Mouse (Mus musculus) midbrain, embryonic 16.5 days (tissue): ENCODE results near the gene Sv2c. TPM values are rescaled to one million over a fixed set of nuclear protein-coding genes. Genes with fewer than 3 reads are reported as not detected.

Experiments used
- ATAC-seq: fragments of 200-750 bp; cut with Nextera tagmentation; 2 replicates; pipeline ENCODE4 v1.8.0; 2017; ENCODE audit warnings: moderate TSS enrichment
- H3K27ac ChIP-seq: fragments of 300-500 bp; sonication (generic); 2 replicates; pipeline ENCODE4 v1.5.1; 2014; ENCODE audit warnings: mild to moderate bottlenecking, low read length, mixed read lengths
- H3K27me3 ChIP-seq: fragments of 300-500 bp; sonication (generic); 2 replicates; pipeline ENCODE4 v1.6.1; 2014; ENCODE audit warnings: low read depth, low read length, mixed read lengths; ENCODE audit not compliant: control insufficient read depth, insufficient read depth
- H3K36me3 ChIP-seq: fragments of 300-500 bp; sonication (generic); 2 replicates; pipeline ENCODE4 v1.6.1; 2014; ENCODE audit warnings: mild to moderate bottlenecking, low read length, moderate library complexity, mixed read lengths; ENCODE audit not compliant: control insufficient read depth, insufficient read depth
- H3K4me1 ChIP-seq: fragments of 300-500 bp; sonication (generic); 2 replicates; pipeline ENCODE4 v1.6.1; 2014; ENCODE audit warnings: mild to moderate bottlenecking, low read length, mixed read lengths; ENCODE audit not compliant: control insufficient read depth, insufficient read depth
- H3K4me2 ChIP-seq: fragments of 300-500 bp; sonication (generic); 2 replicates; pipeline ENCODE4 v1.6.1; 2014; ENCODE audit warnings: mild to moderate bottlenecking, low read length, mixed read lengths
- H3K4me3 ChIP-seq: fragments of 300-500 bp; sonication (generic); 2 replicates; pipeline ENCODE4 v1.5.1; 2014; ENCODE audit warnings: low read depth, mild to moderate bottlenecking, low read length, moderate library complexity, mixed read lengths
- H3K9ac ChIP-seq: fragments of 300-500 bp; sonication (generic); 2 replicates; pipeline ENCODE4 v1.6.1; 2014; ENCODE audit warnings: low read depth, low read length, mixed read lengths
- H3K9me3 ChIP-seq: fragments of 300-500 bp; sonication (generic); replicated peaks from 2 replicates; pipeline ENCODE4 v1.6.1; 2014; ENCODE audit warnings: mild to moderate bottlenecking, low read length, mixed read lengths; ENCODE audit not compliant: control insufficient read depth, poor library complexity, severe bottlenecking
- WGBS: fragments of 180-500 bp; shearing (Covaris S2); extraction: QIAGEN DNeasy Blood & Tissue Kit; methylation state at CpG from one replicate; pipeline ENCODE4 v1.1.7; 2014; 5-methylcytosine and 5-hydroxymethylcytosine counted together
- polyA plus RNA-seq: library from polyadenylated mRNA; unstranded; fragments of >200 nt; fragmentation: Nextera tagmentation; extraction: Ambion mirVana; gene quantifications from 2 replicates; pipeline ENCODE4 v1.2.1, GENCODE M21; 2015

Gene Sv2c
- polyA plus RNA-seq, 1 experiment from 2014 or later: 9.2 TPM

DNA sequence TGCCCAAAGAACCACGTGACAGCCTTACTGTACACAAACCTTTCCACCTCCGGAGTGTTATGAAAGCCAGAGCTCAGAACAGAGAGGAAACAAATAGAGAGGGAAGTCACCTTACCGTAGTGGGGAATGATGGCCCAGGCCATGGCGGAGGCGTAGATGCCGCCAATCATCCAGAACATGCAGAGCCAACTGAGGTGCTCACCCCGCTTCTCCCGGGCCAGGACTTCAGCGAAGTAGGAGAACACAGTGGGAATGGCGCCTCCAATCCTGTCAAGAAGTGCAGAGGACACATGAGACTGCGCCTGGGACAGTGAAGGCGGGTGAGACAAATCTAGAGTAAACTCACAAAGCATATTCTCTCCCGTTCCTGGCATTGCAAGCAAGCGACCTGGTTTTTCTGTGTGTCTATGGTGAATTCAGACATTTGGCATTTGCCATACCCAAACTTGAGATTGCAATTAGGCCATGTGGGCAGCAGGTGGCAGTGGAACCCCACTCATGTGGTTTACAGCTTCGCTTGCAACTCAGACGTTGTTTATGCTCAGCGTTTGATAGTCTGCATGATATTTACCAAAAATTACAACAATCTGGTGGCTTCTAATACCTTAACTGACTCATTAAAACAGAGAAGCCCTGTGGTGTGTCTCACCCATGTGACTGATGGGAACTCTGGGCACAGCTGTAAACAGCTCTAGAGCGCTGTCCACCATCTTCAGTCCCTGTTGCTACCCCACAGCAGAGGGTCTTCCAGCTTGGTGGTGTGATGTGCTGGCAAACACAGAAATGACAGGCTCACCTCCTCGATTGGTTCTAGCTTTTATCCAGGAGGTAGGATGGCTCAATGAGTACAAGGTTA is 101.8 kb downstream of the Sv2c start:
- no peaks in the 10 kb centered on the region for H3K36me3 ChIP-seq
- no peak overlapping the region for H3K27ac ChIP-seq
- H3K9ac ChIP-seq: no peak overlapping the region
- no peak overlapping the region for H3K4me2 ChIP-seq
- WGBS: 62% methylated on average over 19 of the region's 19 CpGs
- H3K4me1 ChIP-seq: no peaks in the 10 kb centered on the region
- ATAC-seq: 0 out of 2 replicates have a peak, but pooled peaks have one; percentile 39
- no peaks in the 10 kb centered on the region for H3K9me3 ChIP-seq
- H3K4me3 ChIP-seq: no peak overlapping the region
- H3K27me3 ChIP-seq: no peaks in the 10 kb centered on the region

DNA sequence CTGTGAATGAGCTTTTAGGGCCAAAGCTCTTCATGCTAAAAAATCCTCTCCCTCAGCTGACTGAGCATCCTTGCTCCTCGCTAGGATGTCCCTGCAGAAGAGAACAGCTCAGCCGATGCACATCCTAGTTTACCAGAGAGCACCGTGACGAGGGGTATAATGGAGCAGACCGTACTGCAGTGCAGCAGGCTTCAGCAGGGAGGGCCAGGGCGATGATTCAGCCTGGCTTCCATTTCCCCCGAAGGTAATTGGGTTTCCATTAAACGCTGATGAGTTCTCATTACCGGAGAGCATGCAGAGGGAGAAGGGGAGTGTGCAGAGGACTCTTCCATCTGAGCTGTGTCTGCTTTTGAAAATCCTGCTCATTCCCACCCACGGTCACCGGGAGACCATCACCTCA is 108.5 kb downstream of the Sv2c start:
- Histone ChIP-seq H3K27ac (no peak overlapping the region), H3K36me3 (no peaks in the 10 kb centered on the region), H3K27me3 (no peaks in the 10 kb centered on the region), H3K4me3 (no peak overlapping the region), H3K9me3 (no peaks in the 10 kb centered on the region), H3K4me2 (no peak overlapping the region), H3K9ac (no peak overlapping the region), H3K4me1 (no peaks in the 10 kb centered on the region)
- 77% methylated on average over 11 of the region's 11 CpGs for WGBS
- ATAC-seq: peak; percentile 21; the same call in 1 of the 2 replicates

DNA sequence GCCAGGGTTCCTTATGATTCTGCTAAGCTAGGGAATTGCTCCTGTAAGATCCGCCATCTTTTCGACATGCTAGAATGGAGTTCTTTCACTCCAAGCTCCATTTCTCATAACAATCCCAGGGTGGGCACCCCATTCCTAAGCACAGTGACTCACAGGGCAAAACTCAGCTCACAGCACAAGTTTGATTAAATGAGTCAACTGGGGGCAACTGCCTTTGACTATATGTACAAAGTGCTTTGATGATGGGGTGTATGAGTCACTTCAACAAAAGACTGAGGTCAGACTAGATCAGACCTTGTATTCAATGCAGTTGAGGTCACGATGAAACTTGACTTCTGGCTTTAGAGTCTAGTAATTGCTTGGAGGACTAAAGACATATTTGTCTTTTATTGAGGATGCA is 116.9 kb downstream of the Sv2c start:
- Histone ChIP-seq H3K27ac (no peak overlapping the region), H3K4me1 (no peaks in the 10 kb centered on the region; the same call in 1 of the 2 replicates), H3K36me3 (no peaks in the 10 kb centered on the region), H3K4me3 (no peak overlapping the region), H3K9me3 (no peaks in the 10 kb centered on the region), H3K4me2 (no peak overlapping the region), H3K27me3 (no peaks in the 10 kb centered on the region), H3K9ac (no peak overlapping the region)
- 96% methylated on average over 3 of the region's 3 CpGs for WGBS
- no peak for ATAC-seq

DNA sequence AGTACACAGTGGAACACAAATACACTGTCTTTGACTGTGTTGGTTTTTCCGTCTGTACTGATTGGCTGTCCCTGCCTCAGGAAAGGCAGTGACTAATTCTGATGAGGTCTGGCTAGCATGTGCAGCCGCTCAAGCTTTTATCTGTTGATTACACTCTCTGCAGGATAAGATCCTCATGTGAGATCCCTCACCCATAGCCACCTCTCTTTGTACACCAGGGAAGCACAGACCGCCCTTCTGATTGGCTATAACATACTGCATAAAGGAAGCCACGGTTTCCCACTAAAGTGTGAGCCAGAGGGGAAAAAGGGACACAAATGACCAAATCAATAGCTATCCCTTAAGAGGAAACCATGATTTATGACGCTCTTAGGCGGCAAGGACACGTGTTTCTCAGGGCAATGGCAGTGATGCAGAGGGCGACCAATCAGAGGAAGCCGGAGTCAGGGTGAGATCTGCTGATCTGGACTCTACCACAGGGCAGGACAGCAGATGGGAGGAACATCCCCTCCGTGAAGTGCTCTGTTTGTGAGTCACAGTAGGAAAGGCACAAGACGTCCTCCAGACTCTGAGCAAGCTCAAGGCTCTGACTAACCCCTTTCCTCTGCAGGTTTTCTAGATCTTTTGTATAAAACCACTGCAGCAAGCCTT is 121.4 kb downstream of the Sv2c start:
- Histone ChIP-seq H3K4me3 (no peak overlapping the region), H3K36me3 (no peaks in the 10 kb centered on the region), H3K4me2 (0 out of 2 replicates have a peak overlapping the region, but pooled peaks have one; percentile 15), H3K27me3 (no peaks in the 10 kb centered on the region), H3K27ac (no peak overlapping the region), H3K9ac (no peak overlapping the region), H3K4me1 (no peaks in the 10 kb centered on the region; the same call in 1 of the 2 replicates), H3K9me3 (no peaks in the 10 kb centered on the region)
- WGBS: 49% methylated on average over 11 of the region's 11 CpGs
- ATAC-seq: peak; percentile 58

DNA sequence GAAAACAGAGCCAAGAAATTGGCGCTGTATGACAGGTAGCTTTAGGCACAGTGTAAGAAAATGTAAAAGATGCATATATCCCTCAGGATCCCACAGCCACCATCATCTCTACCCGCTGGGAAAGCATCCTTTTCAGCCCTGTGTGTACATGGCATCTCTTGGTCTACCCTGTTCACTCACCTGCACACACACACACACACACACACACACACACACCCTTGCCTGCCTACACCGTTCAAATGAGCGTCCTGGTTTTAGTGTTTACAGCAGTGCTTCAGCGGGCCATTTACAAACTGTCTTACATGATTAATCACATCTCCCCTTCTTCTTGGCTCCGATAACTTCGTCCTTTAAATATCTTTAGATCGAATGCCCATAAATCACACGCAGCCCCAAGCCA is 123.4 kb downstream of the Sv2c start:
- Histone ChIP-seq H3K4me3 (no peak overlapping the region), H3K36me3 (no peaks in the 10 kb centered on the region), H3K27ac (no peak overlapping the region), H3K9ac (no peak overlapping the region), H3K4me1 (no peaks in the 10 kb centered on the region; the same call in 1 of the 2 replicates), H3K27me3 (no peaks in the 10 kb centered on the region), H3K9me3 (no peaks in the 10 kb centered on the region), H3K4me2 (no peak overlapping the region)
- no peak for ATAC-seq
- WGBS: 87% methylated on average over 9 of the region's 9 CpGs

DNA sequence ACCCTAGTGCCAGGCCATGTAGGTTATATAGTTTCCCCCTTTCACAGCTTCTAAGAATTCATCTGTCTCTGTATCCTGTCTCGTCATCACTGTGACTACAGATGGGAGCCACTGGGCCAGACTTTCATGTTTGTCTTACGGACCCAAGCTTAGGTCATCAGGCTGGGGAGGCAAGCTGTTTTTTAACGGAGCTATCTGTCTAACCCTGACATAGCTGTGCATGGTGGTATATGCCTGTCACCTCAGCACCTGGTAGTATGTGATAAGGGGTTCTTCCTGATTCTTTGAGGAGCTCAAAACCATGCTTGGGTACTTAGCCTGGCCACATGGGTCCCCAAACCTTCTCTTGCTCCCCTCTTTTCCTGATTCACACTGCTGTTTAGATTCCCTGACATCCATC is 124.2 kb downstream of the Sv2c start:
- Histone ChIP-seq H3K9me3 (no peaks in the 10 kb centered on the region), H3K27ac (no peak overlapping the region), H3K4me3 (no peak overlapping the region), H3K9ac (no peak overlapping the region), H3K4me1 (no peaks in the 10 kb centered on the region; the same call in 1 of the 2 replicates), H3K27me3 (no peaks in the 10 kb centered on the region), H3K4me2 (no peak overlapping the region), H3K36me3 (no peaks in the 10 kb centered on the region)
- no peak for ATAC-seq
- 90% methylated on average over 3 of the region's 3 CpGs for WGBS

DNA sequence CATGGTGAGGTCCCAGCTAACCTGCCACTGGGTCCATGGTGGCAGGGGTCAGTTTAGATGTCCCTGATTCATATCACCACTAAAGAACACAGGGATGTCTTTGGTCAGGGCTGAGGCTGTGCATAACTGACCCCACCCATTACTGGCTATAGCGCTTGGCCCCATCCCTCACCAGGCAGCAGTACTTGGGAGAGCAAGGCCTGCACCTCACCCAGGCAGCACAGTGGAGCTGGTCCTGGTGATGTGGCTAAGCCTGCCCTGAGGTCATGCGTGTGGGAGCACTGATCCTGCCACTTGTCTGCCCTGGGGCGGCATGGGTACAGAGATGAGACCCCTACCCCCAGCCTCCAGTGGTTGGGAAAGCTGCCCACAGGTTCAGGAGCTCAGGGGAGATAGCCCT is 128.8 kb downstream of the Sv2c start:
- Histone ChIP-seq H3K27ac (no peak overlapping the region), H3K27me3 (no peaks in the 10 kb centered on the region), H3K9me3 (no peaks in the 10 kb centered on the region), H3K4me3 (no peak overlapping the region), H3K9ac (no peak overlapping the region), H3K4me2 (no peak overlapping the region), H3K4me1 (no peaks in the 10 kb centered on the region), H3K36me3 (no peaks in the 10 kb centered on the region)
- 0 out of 2 replicates have a peak, but pooled peaks have one; percentile 18 for ATAC-seq
- WGBS: 93% methylated on average over 3 of the region's 3 CpGs

DNA sequence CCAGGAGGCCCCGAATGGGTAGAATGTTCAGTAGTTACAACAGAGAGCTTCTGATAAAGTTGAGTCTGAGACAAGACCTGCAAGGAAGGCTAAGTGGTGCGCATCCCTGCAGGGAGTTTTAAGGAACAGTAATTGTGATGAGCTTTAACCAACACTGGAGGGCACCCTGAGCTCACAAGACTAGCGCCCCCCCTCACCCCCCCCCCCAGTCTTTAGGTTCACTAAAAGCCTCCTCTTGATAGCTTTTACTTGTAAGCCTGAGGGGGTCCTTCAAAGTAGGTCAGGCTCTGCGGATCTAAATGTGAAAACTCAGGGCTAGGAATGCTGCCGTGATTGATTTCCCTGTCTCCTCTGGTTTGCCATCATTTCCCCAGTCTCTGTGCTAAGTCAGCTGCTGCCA is 129.9 kb downstream of the Sv2c start:
- H3K27ac ChIP-seq: no peak overlapping the region
- peak; percentile 69 for ATAC-seq
- H3K27me3 ChIP-seq: no peaks in the 10 kb centered on the region
- no peaks in the 10 kb centered on the region for H3K36me3 ChIP-seq
- H3K9ac ChIP-seq: no peak overlapping the region
- no peaks in the 10 kb centered on the region for H3K9me3 ChIP-seq
- no peak overlapping the region for H3K4me2 ChIP-seq
- WGBS: 26% methylated on average over 5 of the region's 5 CpGs
- no peak overlapping the region for H3K4me3 ChIP-seq
- no peaks in the 10 kb centered on the region for H3K4me1 ChIP-seq

DNA sequence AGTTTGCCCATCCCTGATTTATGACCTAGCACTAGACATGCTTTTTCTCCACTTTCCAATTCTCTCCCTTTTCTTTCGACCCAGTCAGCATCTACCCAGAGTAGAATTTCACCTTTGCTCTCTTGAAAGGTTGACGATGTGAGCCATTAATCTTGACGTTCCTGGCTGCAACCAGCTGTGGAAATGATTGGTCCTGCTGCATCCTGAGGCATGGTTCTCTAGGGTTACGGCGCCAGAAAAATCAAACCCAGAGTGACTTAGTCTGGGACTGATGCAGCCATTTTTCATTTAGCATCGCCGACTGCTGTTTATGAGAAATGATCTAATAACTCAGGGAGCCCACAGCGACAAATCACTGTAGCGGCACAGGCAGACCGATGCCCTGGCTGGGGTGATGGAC is 133.0 kb downstream of the Sv2c start:
- 84% methylated on average over 10 of the region's 10 CpGs for WGBS
- Histone ChIP-seq H3K4me1 (peaks cover 4% of the 10 kb centered on the region), H3K9me3 (no peaks in the 10 kb centered on the region), H3K27me3 (no peaks in the 10 kb centered on the region), H3K27ac (no peak overlapping the region), H3K9ac (no peak overlapping the region), H3K36me3 (no peaks in the 10 kb centered on the region), H3K4me2 (no peak overlapping the region), H3K4me3 (no peak overlapping the region)
- no peak for ATAC-seq
